Mouse (Mus musculus) CH12.LX (cell line): ENCODE results near the gene Myt1l. TPM values are rescaled to one million over a fixed set of nuclear protein-coding genes. Genes with fewer than 3 reads are reported as not detected.

Experiments
- DNase-seq: peaks from one replicate; pipeline ENCODE4 v3.0.0-alpha.2; 2013; ENCODE audit errors: extremely low read depth
- H3K27ac ChIP-seq: 2 replicates; pipeline ENCODE4 v1.5.1; 2012; ENCODE audit warnings: low read depth, mild to moderate bottlenecking, control low read depth, moderate library complexity; ENCODE audit not compliant: insufficient read depth
- H3K27me3 ChIP-seq: replicated peaks from 2 replicates; pipeline ENCODE3; 2012; ENCODE audit warnings: inconsistent platforms
- H3K36me3 ChIP-seq, 2 experiments: replicated peaks in 1 of 2; 2 replicates each; pipeline versions ENCODE3 to v1.6.1; 2012; ENCODE audit warnings: inconsistent platforms in 1 of 2, low read length in 1 of 2, mild to moderate bottlenecking in 1 of 2, mixed read lengths in 1 of 2, moderate library complexity in 1 of 2; ENCODE audit not compliant: control insufficient read depth in 1 of 2, insufficient read depth in 1 of 2
- H3K4me1 ChIP-seq, 2 experiments: 2 replicates each; pipeline ENCODE4 v1.6.1; 2012; ENCODE audit warnings: inconsistent platforms in 1 of 2, moderate library complexity in 1 of 2; ENCODE audit not compliant: insufficient read depth in 2 of 2, control insufficient read depth in 1 of 2
- H3K4me2 ChIP-seq: 2 replicates; pipeline ENCODE4 v1.6.1; 2012; ENCODE audit warnings: low read depth, mild to moderate bottlenecking, control low read depth; ENCODE audit not compliant: poor library complexity, insufficient read depth, severe bottlenecking
- H3K4me3 ChIP-seq, 3 experiments: fragments of 150-350 bp in 1 of 3; sonication (generic) in 1 of 3; replicated peaks in 1 of 3; 2 replicates each; pipeline versions ENCODE3 to v1.5.1; 2011 to 2012; ENCODE audit warnings: low read depth in 2 of 3, low read length in 2 of 3, mild to moderate bottlenecking in 2 of 3, moderate library complexity in 2 of 3, control low read depth in 1 of 3, improper control_type of control experiment in 1 of 3, inconsistent platforms in 1 of 3, mixed read lengths in 1 of 3; ENCODE audit not compliant: poor library complexity in 1 of 3
- H3K79me2 ChIP-seq: replicated peaks from 2 replicates; pipeline ENCODE4 v1.6.1; 2012; ENCODE audit warnings: mild to moderate bottlenecking, moderate library complexity; ENCODE audit not compliant: control insufficient read depth, poor library complexity, insufficient read depth, severe bottlenecking; ENCODE audit errors: extremely low read depth
- H3K9ac ChIP-seq: 2 replicates; pipeline ENCODE4 v1.6.1; 2012; ENCODE audit warnings: low read depth, mild to moderate bottlenecking, control low read depth, moderate library complexity; ENCODE audit not compliant: insufficient read depth
- H3K9me3 ChIP-seq: replicated peaks from 2 replicates; pipeline ENCODE3; 2012; ENCODE audit warnings: low read length, inconsistent platforms, mixed read lengths
- BHLHE40 ChIP-seq: IDR thresholded peaks from 2 replicates; pipeline ENCODE4 v1.6.1; 2011; ENCODE audit warnings: mild to moderate bottlenecking, low read depth, low read length, improper control_type of control experiment
- CHD1 ChIP-seq: IDR thresholded peaks from 2 replicates; pipeline ENCODE4 v1.6.1; 2012; ENCODE audit warnings: low read depth, low read length, improper control_type of control experiment, inconsistent platforms
- CTCF ChIP-seq, 2 experiments: IDR thresholded peaks in 1 of 2; conservative IDR thresholded peaks in 1 of 2; 2 replicates each; pipeline ENCODE4 v1.5.1; 2011 to 2012; ENCODE audit warnings: low read depth in 2 of 2, low read length in 2 of 2, improper control_type of control experiment in 1 of 2, inconsistent platforms in 1 of 2, mild to moderate bottlenecking in 1 of 2, moderate library complexity in 1 of 2
- ELF1 ChIP-seq: IDR thresholded peaks from 2 replicates; pipeline ENCODE4 v1.6.1; 2014; ENCODE audit warnings: low read depth, mild to moderate bottlenecking, inconsistent platforms, low read length, improper control_type of control experiment
- GABPA ChIP-seq: IDR thresholded peaks from 2 replicates; pipeline ENCODE4 v1.6.1; 2012; ENCODE audit warnings: low read depth, low read length, improper control_type of control experiment, inconsistent platforms; ENCODE audit not compliant: insufficient replicate concordance
- JUND ChIP-seq: conservative IDR thresholded peaks from 2 replicates; pipeline ENCODE4 v1.6.1; 2011; ENCODE audit warnings: low read depth, low read length, improper control_type of control experiment
- KAT2A ChIP-seq: IDR thresholded peaks from 2 replicates; pipeline ENCODE4 v1.6.1; 2012; ENCODE audit warnings: low read length, improper control_type of control experiment, inconsistent platforms; ENCODE audit not compliant: insufficient replicate concordance
- MAX ChIP-seq: IDR thresholded peaks from 2 replicates; pipeline ENCODE4 v1.6.1; 2011; ENCODE audit warnings: low read length, improper control_type of control experiment
- MYC ChIP-seq: IDR thresholded peaks from 2 replicates; pipeline ENCODE4 v1.6.1; 2011; ENCODE audit warnings: low read depth, mild to moderate bottlenecking, improper control_type of control experiment, low read length
- PAX5 ChIP-seq: IDR thresholded peaks from 2 replicates; pipeline ENCODE4 v1.6.1; 2012; ENCODE audit warnings: low read length, inconsistent platforms, mixed read lengths
- POLR2A ChIP-seq: IDR thresholded peaks from 2 replicates; pipeline ENCODE4 v1.6.1; 2011; ENCODE audit warnings: low read depth, mild to moderate bottlenecking, improper control_type of control experiment, low read length
- SIN3A ChIP-seq: IDR thresholded peaks from 2 replicates; pipeline ENCODE4 v1.6.1; 2012; ENCODE audit warnings: low read length, improper control_type of control experiment, inconsistent platforms
- TBP ChIP-seq: conservative IDR thresholded peaks from 2 replicates; pipeline ENCODE4 v1.6.1; 2011; ENCODE audit warnings: low read depth, low read length, improper control_type of control experiment
- USF2 ChIP-seq: conservative IDR thresholded peaks from 2 replicates; pipeline ENCODE4 v1.6.1; 2011; ENCODE audit warnings: low read depth, low read length, improper control_type of control experiment
- ZC3H11A ChIP-seq: IDR thresholded peaks from 2 replicates; pipeline ENCODE4 v1.6.1; 2012; ENCODE audit warnings: low read depth, mild to moderate bottlenecking, inconsistent platforms, low read length, improper control_type of control experiment
- dilution Hi-C: fragments of 300-500 bp; cut with MboI; formaldehyde crosslinking; loops from 2 replicates; pipeline ENCODE4 v1.14.3; 2020; ENCODE audit warnings: low sequenced_read_pairs; ENCODE audit not compliant: extremely low pct_unique_long_range_greater_than_20kb, extremely low pct_ligation_motif_present
- in situ Hi-C: fragments of 300-500 bp; cut with MboI; formaldehyde crosslinking; loops from 3 replicates; pipeline ENCODE4 v1.14.3; 2019; ENCODE audit warnings: low sequenced_read_pairs, low pct_ligation_motif_present, low pct_unique_long_range_greater_than_20kb, mixed read lengths
- polyA plus RNA-seq: library from polyadenylated mRNA; unstranded; fragments of >175 nt; gene quantifications from 2 replicates; pipeline ENCODE4 v1.2.1, GENCODE M21; 2012; ENCODE audit warnings: low read depth; ENCODE audit not compliant: insufficient read length
- total RNA-seq, 2 experiments: library from RNA; depleted of rRNA; stranded (reverse); fragments of 300-350 nt in 1 of 2; fragments of >200 nt in 1 of 2; gene quantifications; 2 replicates each; pipeline ENCODE4 v1.2.3; 2012 to 2014

Gene Myt1l
- total and polyA plus RNA-seq, 3 experiments = 0.31 to 1.1 TPM; not detected in 1

- dilution Hi-C loops = no loop called here
- H3K4me2 ChIP-seq = no peak overlapping the region
Measured at GRCm38 (mm10) chr12:29972533-29972932, 444.3 kb downstream of the Myt1l start.

More at GRCm38 (mm10) chr12:29972533-29972932, 444.3 kb downstream of the Myt1l start:
- no peak for DNase-seq
- Histone ChIP-seq H3K27ac (no peak overlapping the region), H3K9ac (no peak overlapping the region), H3K36me3 (no peaks in the 10 kb centered on the region), H3K4me3 (no peak overlapping the region), H3K9me3 (no peaks in the 10 kb centered on the region), H3K79me2 (no peaks in the 10 kb centered on the region), H3K4me1 (peaks cover 0 to 12% of the 10 kb centered on the region in 2 experiments; a peak in 2 of 4 replicates), H3K27me3 (no peaks in the 10 kb centered on the region)
- TF ChIP-seq POLR2A (no peak), MAX (no peak), KAT2A (no peak), GABPA (no peak), USF2 (no peak), TBP (no peak), PAX5 (no peak), MYC (no peak), SIN3A (no peak), CHD1 (no peak), CTCF (conservative IDR thresholded peaks at IDR 0.05 in 1 of 2, IDR thresholded peaks at IDR 0.05 in 1 of 2; ENCODE audit: low read depth in 2 of 2, low read length in 2 of 2) (no peak), BHLHE40 (no peak), ZC3H11A (no peak), JUND (no peak), ELF1 (no peak)
- in situ Hi-C loops = no loop called here
